Mouse (Mus musculus) ovary, adult 18-20 months (tissue): Measurements from ENCODE around the gene Dppa4.
A peak's percentile ranks its signal among the peaks of the same experiment; 100 is the strongest.
"Not testable (repeated sequence)": the region's sequence is repeated elsewhere in the genome, so short reads cannot be mapped to it uniquely, and the experiment has no call there.

Source experiments
- DNase-seq: peaks from one replicate; pipeline ENCODE4 v3.0.0; 2022; ENCODE audit warnings: low spot score, mixed read lengths

The Dppa4 gene

GRCm38 (mm10) chr16:48283517-48283916, at the start of gene Dppa4:
Dppa4 (plus strand) TSS chr16:48283733.
- DNase-seq: no peak

DNA sequence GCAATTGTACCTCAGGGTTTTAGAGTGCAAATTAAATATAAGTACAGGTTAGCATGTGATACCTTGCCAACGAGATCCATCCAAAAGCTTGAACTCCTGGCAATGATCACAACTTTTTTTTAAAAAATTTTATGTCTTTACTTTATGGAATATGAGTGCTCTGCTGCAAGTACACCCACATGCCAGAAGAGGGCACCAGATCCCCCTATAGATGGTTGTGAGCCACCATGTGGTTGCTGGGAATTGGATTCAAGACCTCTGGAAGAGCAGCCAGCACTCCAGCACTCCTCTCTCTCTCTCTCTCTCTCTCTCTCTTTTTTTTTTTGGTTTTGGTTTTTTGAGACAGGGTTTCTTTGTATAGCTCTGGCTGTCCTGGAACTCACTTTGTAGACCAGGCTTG, 48.5 kb upstream of the Dppa4 start:
- no peak for DNase-seq

DNA sequence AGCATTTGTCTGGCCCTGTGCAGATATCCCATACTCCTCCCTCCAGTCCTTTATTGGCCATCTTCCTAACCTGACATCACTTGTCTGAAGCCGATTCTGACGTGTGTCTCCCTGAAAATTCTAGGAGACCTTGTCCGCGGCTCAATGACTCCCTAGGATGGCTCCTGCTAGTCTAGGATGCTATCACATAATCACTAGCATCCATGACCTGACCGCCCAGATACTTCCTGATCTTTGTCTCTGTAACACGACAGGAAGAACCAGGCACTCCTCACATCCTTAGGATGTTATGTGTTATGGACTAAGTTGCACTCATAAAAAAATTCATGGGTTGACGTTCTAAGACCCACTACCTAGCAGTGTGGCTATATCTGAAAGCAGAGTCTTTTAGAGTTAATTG, 45.9 kb upstream of the Dppa4 start:
- no peak for DNase-seq

DNA sequence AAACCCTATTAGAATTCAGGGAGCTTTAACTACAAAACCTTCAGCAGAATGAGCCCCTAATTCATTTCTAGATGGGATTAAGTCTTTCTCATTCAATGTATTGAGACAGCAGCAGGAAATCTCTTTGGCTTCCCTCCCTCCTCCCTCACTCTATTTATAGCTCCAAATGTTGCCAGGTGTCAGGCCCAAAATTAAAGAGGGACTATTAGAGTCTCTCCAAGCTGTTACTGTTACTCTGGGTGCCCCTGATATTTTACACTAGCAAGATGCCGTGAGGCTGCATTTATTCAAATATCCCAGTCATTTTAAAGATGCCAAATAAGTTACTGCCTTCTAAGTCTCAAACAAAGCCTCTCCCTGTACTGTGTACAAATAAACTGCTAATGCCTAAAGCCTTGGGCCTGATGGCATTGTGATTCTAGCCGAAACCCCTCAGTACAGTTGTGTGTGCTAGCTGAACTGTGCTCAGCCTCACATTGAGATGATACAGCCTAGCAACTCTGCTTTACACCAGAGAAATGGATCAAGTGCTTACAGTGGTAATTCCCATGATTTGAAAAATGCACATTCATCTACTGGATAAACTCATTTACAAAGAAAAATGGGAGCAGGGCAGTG, 36.4 kb upstream of the Dppa4 start:
- DNase-seq: no peak

DNA sequence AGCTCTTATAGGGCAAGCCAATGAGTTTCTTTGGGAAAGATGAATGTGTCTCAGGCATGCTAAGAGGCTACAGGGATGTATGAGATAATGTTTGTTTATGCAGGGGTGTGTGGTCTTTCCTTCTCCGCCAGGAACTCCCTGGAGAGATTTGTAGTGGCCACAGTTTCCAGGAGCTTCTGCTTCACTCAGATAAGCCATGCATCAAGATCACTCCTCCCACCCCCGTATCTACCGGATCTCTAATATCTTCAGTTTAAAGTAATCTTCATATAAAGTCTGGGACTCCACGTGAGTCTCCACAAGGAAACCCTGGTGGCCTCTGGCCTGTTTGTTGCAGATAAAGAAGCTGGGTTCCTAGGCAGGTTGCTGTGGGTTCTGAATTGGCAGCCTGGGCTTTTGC, 30.7 kb upstream of the Dppa4 start:
- DNase-seq: no peak

DNA sequence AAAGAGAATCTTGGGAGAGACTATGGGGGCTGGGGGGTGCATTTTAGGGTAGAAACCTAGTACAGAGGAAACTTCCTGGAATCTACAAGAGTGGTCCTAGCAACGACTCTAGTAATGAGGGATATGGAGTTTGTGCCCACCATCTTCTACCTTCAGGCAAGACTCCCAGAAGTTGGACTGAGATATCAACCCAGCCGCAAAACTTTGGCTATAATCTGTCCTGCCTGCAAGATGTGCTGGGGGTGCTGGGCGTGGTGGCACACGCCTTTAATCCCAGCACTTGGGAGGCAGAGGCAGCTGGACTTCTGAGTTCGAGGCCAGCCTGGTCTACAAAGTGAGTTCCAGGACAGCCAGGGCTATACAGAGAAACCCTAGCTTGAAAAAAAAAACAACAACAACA, 28.9 kb upstream of the Dppa4 start:
- no peak for DNase-seq

DNA sequence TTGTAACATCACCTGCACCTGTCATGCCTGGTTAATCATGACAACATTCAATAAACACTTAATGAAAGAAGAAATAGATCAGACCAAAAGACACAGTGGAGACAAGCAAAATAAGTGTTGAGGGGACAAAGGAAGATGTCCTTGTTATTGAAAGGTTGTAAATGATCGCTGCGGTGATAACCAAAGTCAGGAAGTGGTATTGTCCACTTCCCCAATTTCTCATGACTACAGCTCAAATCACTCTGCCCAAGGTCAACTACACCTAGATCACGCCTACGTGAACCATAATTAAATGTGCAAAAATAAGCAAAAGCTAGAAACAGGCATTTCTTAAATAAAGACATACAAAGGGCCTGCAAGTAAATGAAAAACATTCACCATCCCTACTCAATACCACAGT, 24.0 kb upstream of the Dppa4 start:
- no peak for DNase-seq

- DNase-seq: no peak
These were observed 20.6 kb upstream of the Dppa4 start for GRCm38 (mm10) chr16:48262901-48263300.

GRCm38 (mm10) chr16:48265856-48266255, 17.7 kb upstream of the Dppa4 start:
- peak; percentile 2 for DNase-seq

GRCm38 (mm10) chr16:48276940-48277339, 6.6 kb upstream of the Dppa4 start:
- DNase-seq: no peak

DNA sequence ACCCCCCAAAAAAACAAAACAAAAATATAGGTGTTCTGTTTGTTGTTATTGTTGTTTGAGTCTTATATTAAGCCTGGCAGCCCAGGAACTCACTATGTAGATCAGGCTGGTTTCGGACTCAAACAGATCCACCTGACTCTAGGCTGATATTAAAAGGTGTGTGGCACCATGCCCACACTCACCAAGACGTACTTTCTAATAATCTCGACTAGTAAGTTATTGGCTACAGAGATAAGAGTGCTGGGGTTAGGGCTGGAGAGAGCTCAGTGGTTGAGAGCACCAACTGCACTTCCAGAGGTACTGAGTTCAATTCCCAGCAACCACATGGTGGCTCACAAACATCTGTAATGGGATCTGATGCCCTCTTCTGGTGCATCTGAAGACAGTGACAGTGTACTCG, 2.6 kb upstream of the Dppa4 start:
- no peak for DNase-seq

- no peak for DNase-seq
These were observed 732 bp upstream of the Dppa4 start for GRCm38 (mm10) chr16:48282801-48283200.

GRCm38 (mm10) chr16:48285517-48285916, 2.0 kb downstream of the Dppa4 start:
- no peak for DNase-seq

DNA sequence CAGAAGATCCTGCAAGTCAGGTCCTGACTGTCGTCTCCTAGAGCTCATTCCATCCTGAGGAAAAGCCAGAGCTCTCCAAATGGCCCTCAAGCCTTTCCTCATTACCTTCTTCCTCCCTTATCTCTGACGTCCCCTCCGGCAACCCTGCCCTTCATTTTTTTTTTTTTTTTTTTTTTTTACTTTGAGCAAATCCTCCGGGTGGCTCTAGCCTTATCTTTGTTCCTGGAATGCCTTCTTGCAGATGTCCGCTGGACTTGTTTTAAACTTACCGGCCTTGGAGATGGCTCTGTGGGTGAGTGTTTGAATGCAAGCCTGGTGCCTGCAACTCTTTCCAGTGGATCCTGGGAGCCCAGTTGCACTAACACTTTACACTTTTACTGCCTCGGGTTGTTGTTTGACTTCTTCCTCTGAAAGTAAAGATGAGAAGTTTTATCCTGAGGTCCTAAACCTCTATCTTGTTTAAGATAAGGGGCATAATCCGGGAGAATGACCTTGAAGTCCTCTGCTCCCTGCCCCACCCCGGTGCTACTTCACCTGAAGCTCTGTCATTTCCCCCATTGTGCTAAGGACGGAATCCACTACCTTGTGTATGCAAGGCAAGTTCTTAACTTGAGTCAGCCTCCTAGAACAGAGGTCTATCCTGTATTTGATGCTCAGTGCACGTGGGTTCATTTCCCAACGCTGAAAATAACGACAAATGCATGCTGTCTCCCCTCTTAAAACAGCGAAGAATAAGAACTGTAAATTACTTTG, 14.0 kb downstream of the Dppa4 start:
- no peak for DNase-seq

DNA sequence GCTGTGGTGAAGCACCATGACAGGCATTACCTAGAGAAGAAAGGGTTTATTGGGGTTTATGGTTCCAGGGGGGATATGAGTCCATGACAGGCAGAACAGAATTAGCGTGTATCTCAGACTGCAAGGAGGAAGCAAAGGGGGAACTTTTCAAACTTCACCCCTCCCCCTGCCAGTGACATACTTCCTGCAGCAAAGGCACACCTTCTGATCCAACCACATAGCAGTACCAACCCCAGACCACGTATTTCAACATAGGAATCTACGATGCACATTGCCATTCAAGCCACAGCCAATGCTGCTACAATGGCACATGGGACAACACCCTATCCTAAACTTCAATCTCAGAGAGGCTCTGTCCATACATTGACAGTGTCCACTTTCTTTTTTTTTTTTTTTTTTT, 16.4 kb downstream of the Dppa4 start:
- DNase-seq: no peak

GRCm38 (mm10) chr16:48303509-48303908, 20.0 kb downstream of the Dppa4 start, which contains the start of gene Dppa2:
Dppa2 (plus strand) TSS chr16:48303908.
- no peak for DNase-seq

- no peak for DNase-seq
These were observed 20.4 kb downstream of the Dppa4 start for GRCm38 (mm10) chr16:48303983-48304382.

DNA sequence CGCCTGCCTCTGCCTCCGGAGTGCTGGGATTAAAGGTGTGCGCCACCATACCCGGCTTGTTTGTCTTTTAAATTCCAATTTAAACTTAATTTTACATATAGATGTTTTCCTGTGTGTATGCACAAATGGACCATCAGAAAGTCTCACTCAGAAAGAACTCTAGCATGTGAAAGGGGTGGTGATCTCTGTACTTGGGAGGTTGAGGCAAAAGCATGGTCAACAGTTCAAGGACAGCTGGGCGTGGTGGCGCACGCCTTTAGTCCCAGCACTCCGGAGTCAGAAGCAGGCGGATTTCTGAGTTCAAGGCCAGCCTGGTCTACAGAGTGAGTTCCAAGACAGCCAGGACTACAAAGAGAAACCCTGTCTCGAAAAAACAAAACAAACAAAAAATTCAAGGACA, 25.4 kb downstream of the Dppa4 start:
- not testable (repeated sequence) for DNase-seq

GRCm38 (mm10) chr16:48309912-48310630, 26.5 kb downstream of the Dppa4 start:
- no peak for DNase-seq

GRCm38 (mm10) chr16:48315294-48315693, 31.8 kb downstream of the Dppa4 start:
- DNase-seq: no peak

- no peak for DNase-seq
These were observed 37.2 kb downstream of the Dppa4 start for GRCm38 (mm10) chr16:48320781-48321180.

GRCm38 (mm10) chr16:48323133-48323532, 39.6 kb downstream of the Dppa4 start:
- DNase-seq: no peak
